Mouse (Mus musculus) lung, postnatal 0 days (tissue): ENCODE measurements around the gene Slmap. TPM values are rescaled to one million over a fixed set of nuclear protein-coding genes. Genes with fewer than 3 reads are reported as not detected.

Experiments used
- ATAC-seq: fragments of 200-750 bp; cut with Nextera tagmentation; 2 replicates; pipeline ENCODE4 v1.8.0; 2017; ENCODE audit warnings: moderate library complexity
- DNase-seq: peaks from one replicate; pipeline ENCODE4 v3.0.0-alpha.2; 2016; ENCODE audit warnings: low spot score
- H3K27ac ChIP-seq: fragments of 300-500 bp; sonication (generic); 2 replicates; pipeline ENCODE4 v1.5.1; 2014; ENCODE audit warnings: antibody characterized with exemption, mild to moderate bottlenecking, low read length, mixed read lengths
- H3K27me3 ChIP-seq: fragments of 300-500 bp; sonication (generic); replicated peaks from 2 replicates; pipeline ENCODE4 v1.6.1; 2014; ENCODE audit warnings: low read length, mixed read lengths; ENCODE audit not compliant: insufficient read depth
- H3K36me3 ChIP-seq: fragments of 300-500 bp; sonication (generic); 2 replicates; pipeline ENCODE4 v1.6.1; 2014; ENCODE audit warnings: low read length, mixed read lengths; ENCODE audit not compliant: insufficient read depth
- H3K4me1 ChIP-seq: fragments of 300-500 bp; sonication (generic); 2 replicates; pipeline ENCODE4 v1.6.1; 2014; ENCODE audit warnings: antibody characterized with exemption, low read depth, low read length, mixed read lengths; ENCODE audit not compliant: insufficient read depth
- H3K4me2 ChIP-seq: fragments of 300-500 bp; sonication (generic); replicated peaks from 2 replicates; pipeline ENCODE4 v1.6.1; 2014; ENCODE audit warnings: low read depth, mild to moderate bottlenecking, low read length, moderate library complexity, mixed read lengths
- H3K4me3 ChIP-seq: fragments of 300-500 bp; sonication (generic); 2 replicates; pipeline ENCODE4 v1.5.1; 2014; ENCODE audit warnings: low read depth, low read length
- H3K9ac ChIP-seq: fragments of 300-500 bp; sonication (generic); replicated peaks from 2 replicates; pipeline ENCODE4 v1.6.1; 2014; ENCODE audit warnings: low read depth, mild to moderate bottlenecking
- H3K9me3 ChIP-seq: fragments of 300-500 bp; sonication (generic); 2 replicates; pipeline ENCODE4 v1.6.1; 2016; ENCODE audit warnings: low read length, mixed read lengths
- CTCF ChIP-seq: IDR thresholded peaks from 2 replicates; pipeline ENCODE4 v1.5.1; 2016; ENCODE audit warnings: antibody characterized with exemption, mild to moderate bottlenecking
- EP300 ChIP-seq: IDR thresholded peaks from 2 replicates; pipeline ENCODE4 v1.6.1; 2016; ENCODE audit warnings: antibody characterized with exemption, mild to moderate bottlenecking, control low read depth
- WGBS: fragments of 180-500 bp; shearing (Covaris S2); extraction: QIAGEN DNeasy Blood & Tissue Kit; methylation state at CpG from one replicate; pipeline ENCODE4 v1.1.7; 2014; 5-methylcytosine and 5-hydroxymethylcytosine counted together
- polyA plus RNA-seq: library from polyadenylated mRNA; unstranded; fragments of >200 nt; fragmentation: Nextera tagmentation; extraction: Ambion mirVana; gene quantifications from 2 replicates; pipeline ENCODE4 v1.2.1, GENCODE M21; 2015

Slmap gene
- polyA plus RNA-seq, 1 experiment from 2014 or later = 19.6 TPM

GRCm38 (mm10) chr14:26465898-26466297, 68.8 kb downstream of the Slmap start:
- ATAC-seq (no peak), DNase-seq (no peak)
- TF ChIP-seq CTCF = no peak
- TF ChIP-seq EP300 = no peak
- H3K9ac ChIP-seq = no peak overlapping the region
- H3K27ac ChIP-seq = no peak overlapping the region
- no peaks in the 10 kb centered on the region for H3K27me3 ChIP-seq
- no peak overlapping the region for H3K4me2 ChIP-seq
- no peaks in the 10 kb centered on the region for H3K9me3 ChIP-seq
- H3K36me3 ChIP-seq = no peaks in the 10 kb centered on the region; the same call in 1 of the 2 replicates
- H3K4me3 ChIP-seq = no peak overlapping the region
- H3K4me1 ChIP-seq = no peaks in the 10 kb centered on the region
- WGBS = 90% methylated on average over 6 of the region's 6 CpGs

DNA sequence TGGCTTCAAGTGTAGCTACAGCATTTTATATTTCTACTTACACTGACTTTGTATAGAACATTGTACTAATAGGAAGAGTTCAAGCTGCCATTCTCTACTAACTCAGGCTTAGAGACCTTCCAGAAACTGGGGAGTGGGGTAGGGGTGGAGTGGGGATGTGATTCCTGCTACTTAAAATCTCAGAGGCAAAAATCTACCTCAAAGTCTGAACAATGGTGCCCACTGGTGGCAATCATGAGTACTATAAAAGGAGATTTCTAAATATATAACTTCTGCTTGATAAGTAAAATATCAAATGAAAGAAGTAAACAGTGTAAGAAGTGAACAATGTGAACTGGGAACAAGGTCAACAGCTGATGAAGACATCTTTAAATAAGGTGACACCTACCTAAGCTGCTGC, 75.2 kb downstream of the Slmap start:
- no peak overlapping the region for H3K4me2 ChIP-seq
- no peak overlapping the region for H3K4me3 ChIP-seq
- DNase-seq = peak; percentile 49
- ATAC-seq = no peak
- no peak overlapping the region for H3K9ac ChIP-seq
- no peak overlapping the region for H3K27ac ChIP-seq
- no peaks in the 10 kb centered on the region for H3K9me3 ChIP-seq
- no peaks in the 10 kb centered on the region for H3K27me3 ChIP-seq
- H3K36me3 ChIP-seq = no peaks in the 10 kb centered on the region; the same call in 1 of the 2 replicates
- no peaks in the 10 kb centered on the region for H3K4me1 ChIP-seq
- TF ChIP-seq CTCF (peak; percentile 52), EP300 (no peak)

- Histone ChIP-seq H3K27ac (no peak overlapping the region), H3K4me2 (no peak overlapping the region), H3K36me3 (no peaks in the 10 kb centered on the region), H3K4me1 (no peaks in the 10 kb centered on the region), H3K4me3 (no peak overlapping the region), H3K27me3 (no peaks in the 10 kb centered on the region), H3K9ac (no peak overlapping the region), H3K9me3 (no peaks in the 10 kb centered on the region)
- ATAC-seq = peak; percentile 59
- WGBS = 50% methylated on average over 16 of the region's 16 CpGs
- peak; percentile 59 for DNase-seq
- TF ChIP-seq CTCF = no peak
- TF ChIP-seq EP300 = no peak
Observed at GRCm38 (mm10) chr14:26454851-26455250, 79.9 kb downstream of the Slmap start.

GRCm38 (mm10) chr14:26450036-26450800, 84.5 kb downstream of the Slmap start:
- peak overlapping the region; percentile 28 for H3K27ac ChIP-seq
- peak; percentile 5 for DNase-seq
- 0 out of 2 replicates have a peak overlapping the region, but pooled peaks have one; percentile 6 for H3K9ac ChIP-seq
- no peaks in the 10 kb centered on the region for H3K36me3 ChIP-seq
- no peaks in the 10 kb centered on the region for H3K27me3 ChIP-seq
- WGBS = 41% methylated on average over 16 of the region's 16 CpGs
- no peaks in the 10 kb centered on the region for H3K4me1 ChIP-seq
- no peak for TF ChIP-seq EP300
- TF ChIP-seq CTCF = no peak
- peak; percentile 30; the same call in 1 of the 2 replicates for ATAC-seq
- H3K9me3 ChIP-seq = no peaks in the 10 kb centered on the region
- no peak overlapping the region for H3K4me3 ChIP-seq
- 0 out of 2 replicates have a peak overlapping the region, but pooled peaks have one; percentile 12 for H3K4me2 ChIP-seq

- no peak for ATAC-seq
- no peaks in the 10 kb centered on the region for H3K4me1 ChIP-seq
- no peaks in the 10 kb centered on the region for H3K9me3 ChIP-seq
- H3K4me3 ChIP-seq = no peak overlapping the region
- H3K27ac ChIP-seq = no peak overlapping the region
- DNase-seq = no peak
- TF ChIP-seq EP300 = no peak
- no peak overlapping the region for H3K4me2 ChIP-seq
- no peak overlapping the region for H3K9ac ChIP-seq
- WGBS = 60% methylated on average over 4 of the region's 4 CpGs
- H3K27me3 ChIP-seq = no peaks in the 10 kb centered on the region
- H3K36me3 ChIP-seq = no peaks in the 10 kb centered on the region
Observed at GRCm38 (mm10) chr14:26448581-26448980, 86.2 kb downstream of the Slmap start.

DNA sequence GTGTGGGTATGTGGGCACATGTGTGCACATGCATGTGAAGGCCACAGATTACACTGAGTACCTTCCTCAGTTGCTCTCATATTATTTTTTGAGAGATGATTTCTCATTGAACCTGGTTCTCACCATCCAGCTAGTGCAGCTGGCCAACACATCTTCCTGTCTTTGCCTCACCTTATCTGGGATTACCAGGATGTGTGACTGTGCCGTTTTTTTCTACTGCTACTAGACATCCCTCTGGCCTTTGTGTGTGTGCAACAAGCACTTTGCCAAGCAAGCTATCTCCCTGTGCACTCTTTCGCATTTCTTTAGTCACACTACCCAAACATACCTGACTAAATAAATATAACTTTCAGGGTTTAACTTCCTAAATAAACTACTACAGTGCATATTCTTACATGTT, 87.5 kb downstream of the Slmap start:
- Histone ChIP-seq H3K36me3 (no peaks in the 10 kb centered on the region), H3K4me1 (no peaks in the 10 kb centered on the region), H3K4me2 (no peak overlapping the region), H3K27ac (no peak overlapping the region), H3K9ac (no peak overlapping the region), H3K4me3 (no peak overlapping the region), H3K27me3 (no peaks in the 10 kb centered on the region), H3K9me3 (no peaks in the 10 kb centered on the region)
- DNase-seq (no peak), ATAC-seq (no peak)
- TF ChIP-seq CTCF = no peak
- TF ChIP-seq EP300 = no peak
- WGBS = 61% methylated on average over 2 of the region's 2 CpGs
